Mouse (Mus musculus): ENCODE measurements around the gene Col16a1. TPM values are rescaled to one million over a fixed set of nuclear protein-coding genes. Genes with fewer than 3 reads are reported as not detected.
A peak's percentile ranks its signal among the peaks of the same experiment; 100 is the strongest.

Gene Col16a1
- polyA plus RNA-seq, 1 experiment, result 156 TPM

- 0 out of 2 replicates have a peak, but pooled peaks cover 5% of the 10 kb centered on the region for H3K4me1 ChIP-seq (ENCODE audit: control insufficient read depth, insufficient read depth, low read length)
- TF ChIP-seq POLR2A (IDR thresholded peaks at IDR 0.05; ENCODE audit: low read depth, low read length), result no peak
- no peak for TF ChIP-seq CTCF (IDR thresholded peaks at IDR 0.05; ENCODE audit: borderline replicate concordance, insufficient read depth, low read length)
- H3K4me3 ChIP-seq (ENCODE audit: insufficient read depth, low read length), result no peak overlapping the region
- H3K27ac ChIP-seq (ENCODE audit: insufficient read depth, low read length), result no peak overlapping the region
These were observed 31.3 kb downstream of the Col16a1 start for GRCm38 (mm10) chr4:130078816-130079485.

DNA sequence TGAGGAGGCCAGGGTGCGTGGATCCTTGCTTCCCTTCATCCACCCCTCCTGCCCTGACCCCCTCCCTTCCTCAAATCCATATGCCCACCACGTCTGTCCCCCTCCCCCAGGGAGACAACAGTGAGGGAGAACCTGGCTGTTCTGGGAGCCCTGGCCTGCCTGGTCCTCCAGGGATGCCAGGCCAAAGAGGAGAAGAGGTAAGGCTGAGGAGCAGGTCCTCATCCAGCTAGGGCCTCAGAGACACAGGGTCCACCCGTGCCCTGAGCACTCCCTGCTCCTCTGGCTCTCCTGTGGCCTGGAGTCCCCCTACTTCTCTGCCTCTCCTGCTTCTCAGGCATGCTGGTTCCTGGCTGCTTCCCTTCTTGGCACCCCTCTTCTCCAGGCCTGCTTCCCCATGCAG is 31.9 kb downstream of the Col16a1 start:
- Histone ChIP-seq H3K4me1 (ENCODE audit: control insufficient read depth, insufficient read depth, low read length) (peaks cover 8% of the 10 kb centered on the region; the same call in 1 of the 2 replicates), H3K4me3 (ENCODE audit: insufficient read depth, low read length) (no peak overlapping the region), H3K27ac (ENCODE audit: insufficient read depth, low read length) (no peak overlapping the region)
- TF ChIP-seq CTCF (IDR thresholded peaks at IDR 0.05; ENCODE audit: borderline replicate concordance, insufficient read depth, low read length) (no peak), POLR2A (IDR thresholded peaks at IDR 0.05; ENCODE audit: low read depth, low read length) (no peak)

DNA sequence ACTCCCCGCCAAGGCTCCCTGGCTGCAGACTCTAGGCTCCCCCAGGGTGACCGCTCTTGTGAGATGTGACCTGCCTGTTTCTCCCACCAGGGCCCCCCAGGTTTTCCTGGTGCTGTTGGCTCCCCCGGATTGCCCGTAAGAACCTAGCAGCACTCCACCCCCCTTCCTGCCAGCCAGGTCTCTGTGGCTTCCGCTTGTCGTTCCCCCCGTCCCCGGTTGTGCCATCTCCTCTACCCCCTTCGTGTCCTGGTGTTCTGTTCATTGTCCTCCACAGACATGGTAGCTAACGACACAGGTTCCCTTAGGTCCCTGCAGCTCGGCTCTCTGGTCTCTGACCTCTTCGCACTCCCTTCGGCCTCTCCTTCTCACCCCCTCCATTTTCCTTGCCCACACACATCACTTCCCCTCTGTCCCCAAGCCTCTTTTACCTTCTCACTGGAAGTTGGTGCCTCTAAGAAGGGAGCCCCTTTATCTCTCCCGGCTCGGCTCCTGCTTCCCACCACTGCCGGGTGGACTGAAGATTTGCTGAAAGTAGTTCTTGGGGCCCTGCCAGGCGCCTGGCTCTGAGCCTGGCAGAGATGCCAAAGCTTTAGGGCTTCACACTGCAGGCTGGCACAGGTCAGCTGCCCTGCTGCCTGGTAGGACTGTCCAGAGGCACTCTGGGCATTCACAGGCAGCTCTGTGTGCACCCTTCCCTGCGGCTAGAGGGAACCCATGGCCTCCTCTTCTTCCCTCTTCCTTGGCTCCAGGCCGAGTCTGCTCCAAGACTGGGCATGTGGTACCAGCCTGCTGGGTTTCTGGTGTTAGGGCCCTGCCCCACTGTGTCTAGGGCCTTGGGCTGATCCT is 33.9 kb downstream of the Col16a1 start:
- no peak overlapping the region for H3K27ac ChIP-seq (ENCODE audit: insufficient read depth, low read length)
- TF ChIP-seq POLR2A (IDR thresholded peaks at IDR 0.05; ENCODE audit: low read depth, low read length) (no peak), CTCF (IDR thresholded peaks at IDR 0.05; ENCODE audit: borderline replicate concordance, insufficient read depth, low read length) (no peak)
- H3K4me3 ChIP-seq (ENCODE audit: insufficient read depth, low read length), result no peak overlapping the region
- peaks cover 10% of the 10 kb centered on the region for H3K4me1 ChIP-seq (ENCODE audit: control insufficient read depth, insufficient read depth, low read length)

- Histone ChIP-seq H3K4me3 (ENCODE audit: insufficient read depth, low read length) (no peak overlapping the region), H3K4me1 (ENCODE audit: control insufficient read depth, insufficient read depth, low read length) (peaks cover 10% of the 10 kb centered on the region), H3K27ac (ENCODE audit: insufficient read depth, low read length) (no peak overlapping the region)
- no peak for TF ChIP-seq CTCF (IDR thresholded peaks at IDR 0.05; ENCODE audit: borderline replicate concordance, insufficient read depth, low read length)
- TF ChIP-seq POLR2A (IDR thresholded peaks at IDR 0.05; ENCODE audit: low read depth, low read length), result no peak
These were observed 34.6 kb downstream of the Col16a1 start for GRCm38 (mm10) chr4:130082211-130082610.

DNA sequence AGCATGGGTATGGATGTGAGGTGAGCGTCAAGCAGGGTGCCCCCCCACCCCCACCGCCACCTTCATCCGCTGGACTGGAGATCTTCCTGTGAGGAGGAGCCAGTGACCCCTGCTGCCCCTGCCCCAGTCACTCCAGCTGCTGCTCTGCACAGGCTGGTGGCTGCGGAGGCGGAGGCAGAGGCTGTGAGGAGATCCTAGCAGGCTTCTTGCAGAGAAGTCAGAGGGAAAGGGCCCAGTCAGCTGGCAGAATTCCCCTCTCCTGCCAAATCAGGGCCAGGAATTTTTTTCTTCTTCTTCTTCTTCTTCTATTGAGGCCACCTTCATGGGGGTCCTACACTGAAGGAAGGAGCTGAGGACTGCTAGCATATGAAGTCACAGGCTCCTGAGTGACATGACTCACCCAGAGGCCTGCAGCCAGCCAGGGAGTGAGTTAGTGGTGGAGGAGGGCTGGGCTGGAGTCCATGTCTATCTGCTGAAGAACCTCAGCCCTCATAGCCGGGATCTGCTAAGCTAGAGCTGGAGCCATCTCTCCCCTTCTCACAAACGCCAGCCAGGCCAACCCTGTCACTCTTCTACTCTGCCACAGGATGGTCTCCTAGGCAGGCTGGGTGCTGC is 36.8 kb downstream of the Col16a1 start:
- Histone ChIP-seq H3K27ac (ENCODE audit: insufficient read depth, low read length) (peak overlapping the region; percentile 29; the same call in 1 of the 2 replicates), H3K4me3 (ENCODE audit: insufficient read depth, low read length) (no peak overlapping the region), H3K4me1 (ENCODE audit: control insufficient read depth, insufficient read depth, low read length) (peaks cover 10% of the 10 kb centered on the region)
- no peak for TF ChIP-seq CTCF (IDR thresholded peaks at IDR 0.05; ENCODE audit: borderline replicate concordance, insufficient read depth, low read length)
- no peak for TF ChIP-seq POLR2A (IDR thresholded peaks at IDR 0.05; ENCODE audit: low read depth, low read length)

GRCm38 (mm10) chr4:130085246-130085820 is 37.7 kb downstream of the Col16a1 start:
- peaks cover 10% of the 10 kb centered on the region for H3K4me1 ChIP-seq (ENCODE audit: control insufficient read depth, insufficient read depth, low read length)
- TF ChIP-seq CTCF (IDR thresholded peaks at IDR 0.05; ENCODE audit: borderline replicate concordance, insufficient read depth, low read length), result no peak
- TF ChIP-seq POLR2A (IDR thresholded peaks at IDR 0.05; ENCODE audit: low read depth, low read length), result no peak
- no peak overlapping the region for H3K27ac ChIP-seq (ENCODE audit: insufficient read depth, low read length)
- no peak overlapping the region for H3K4me3 ChIP-seq (ENCODE audit: insufficient read depth, low read length)

- Histone ChIP-seq H3K4me3 (ENCODE audit: insufficient read depth, low read length) (no peak overlapping the region), H3K27ac (ENCODE audit: insufficient read depth, low read length) (no peak overlapping the region), H3K4me1 (ENCODE audit: control insufficient read depth, insufficient read depth, low read length) (peaks cover 13% of the 10 kb centered on the region)
- TF ChIP-seq CTCF (IDR thresholded peaks at IDR 0.05; ENCODE audit: borderline replicate concordance, insufficient read depth, low read length) (peak; percentile 94), POLR2A (IDR thresholded peaks at IDR 0.05; ENCODE audit: low read depth, low read length) (no peak)
These were observed 39.7 kb downstream of the Col16a1 start for GRCm38 (mm10) chr4:130087293-130087692.

DNA sequence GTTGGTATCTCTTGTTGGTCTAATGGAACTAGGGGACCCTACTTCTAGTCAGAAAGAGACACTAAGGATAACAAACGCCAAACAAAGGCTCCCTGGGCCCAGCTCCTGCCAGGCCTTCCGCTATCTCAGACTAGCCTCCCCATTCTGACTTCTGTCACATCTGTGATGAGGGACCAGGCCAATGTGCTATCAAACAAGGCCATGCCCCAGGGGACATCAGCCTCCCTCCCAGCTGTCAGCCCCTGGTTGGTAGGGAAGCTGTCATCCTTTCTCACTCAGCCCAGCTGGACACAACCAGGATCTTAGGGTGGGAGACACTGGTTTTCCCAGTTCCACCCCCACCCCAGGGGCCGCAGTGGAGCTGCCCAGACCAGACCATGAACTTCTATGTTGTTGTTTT is 47.5 kb downstream of the Col16a1 start:
- Histone ChIP-seq H3K27ac (ENCODE audit: insufficient read depth, low read length) (no peak overlapping the region), H3K4me1 (ENCODE audit: control insufficient read depth, insufficient read depth, low read length) (peaks cover 4% of the 10 kb centered on the region; the same call in 1 of the 2 replicates), H3K4me3 (ENCODE audit: insufficient read depth, low read length) (no peak overlapping the region)
- TF ChIP-seq POLR2A (IDR thresholded peaks at IDR 0.05; ENCODE audit: low read depth, low read length), result no peak
- no peak for TF ChIP-seq CTCF (IDR thresholded peaks at IDR 0.05; ENCODE audit: borderline replicate concordance, insufficient read depth, low read length)

GRCm38 (mm10) chr4:130101183-130101582 is 53.5 kb downstream of the Col16a1 start:
- no peak for TF ChIP-seq CTCF (IDR thresholded peaks at IDR 0.05; ENCODE audit: borderline replicate concordance, insufficient read depth, low read length)
- no peak for TF ChIP-seq POLR2A (IDR thresholded peaks at IDR 0.05; ENCODE audit: low read depth, low read length)
- Histone ChIP-seq H3K4me3 (ENCODE audit: insufficient read depth, low read length) (no peak overlapping the region), H3K4me1 (ENCODE audit: control insufficient read depth, insufficient read depth, low read length) (peaks cover 16% of the 10 kb centered on the region), H3K27ac (ENCODE audit: insufficient read depth, low read length) (no peak overlapping the region)

All from embryonic fibroblast, embryonic 13.5 days (primary cell).